Mouse (Mus musculus): ENCODE measurements at regions not wholly inside any gene's neighbourhood (a gene's known extent, or its start where the extent isn't known, plus 50 kb on each side); places are given as distances from the start of the nearest gene placed in this dataset.
A peak's percentile ranks its signal among the peaks of the same experiment; 100 is the strongest.

- DNase-seq (ENCODE audit: low spot score in 2 of 2) = no peak
- intact Hi-C loops (cut with DNase I) = no loop called here
Observed at GRCm38 (mm10) chr2:117010942-117011341, 110.2 kb upstream of the Spred1 start.

DNA sequence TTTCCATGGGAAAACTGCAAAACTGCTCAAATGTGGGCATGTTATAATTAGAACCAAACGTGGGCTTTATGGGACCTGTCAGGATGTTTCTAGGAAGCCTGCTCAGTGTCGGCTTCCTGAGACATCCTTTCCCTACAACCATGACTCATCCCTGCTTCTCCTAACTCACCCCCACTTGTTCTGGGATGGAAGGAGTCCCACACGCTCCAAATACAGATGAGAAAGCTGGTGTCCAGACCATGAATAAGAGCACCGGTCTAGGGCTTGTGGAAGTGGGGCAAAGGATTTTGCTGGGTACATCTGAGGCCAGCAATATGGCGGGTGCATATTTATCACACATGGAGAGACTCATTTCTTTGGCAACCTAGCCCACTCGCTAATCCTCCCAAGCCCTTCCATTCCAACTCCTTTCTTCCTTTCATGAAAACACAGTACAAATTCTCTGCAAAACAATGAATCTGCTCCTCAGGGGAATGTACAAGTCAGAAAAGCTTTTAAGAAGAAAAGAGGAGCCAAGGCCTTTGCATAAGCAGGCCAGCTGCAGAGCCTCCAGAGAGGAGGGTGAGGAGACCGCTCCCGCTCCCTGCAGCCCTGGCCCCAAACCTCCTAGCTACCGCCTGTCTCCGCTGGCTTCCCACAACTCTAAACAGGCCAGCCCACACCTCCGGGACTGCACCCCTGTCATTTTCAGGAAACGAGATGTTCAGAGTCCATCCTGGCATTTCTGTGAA is 103.1 kb upstream of the Spred1 start:
- intact Hi-C loops (cut with DNase I) = loop anchor here (2.0 to 5.0 kb wide), 2 partner anchors 103 to 106 kb away; partner anchors contain the start of gene Spred1

GRCm38 (mm10) chr2:117018917-117019538 is 102.1 kb upstream of the Spred1 start:
- DNase-seq (ENCODE audit: low spot score in 2 of 2) = peak; percentile 40 to 44
- intact Hi-C loops (cut with DNase I) = loop anchor here (2.0 to 5.0 kb wide), 2 partner anchors 102 to 107 kb away; partner anchors contain the start of gene Spred1

More for the DNA sequence above, 103.1 kb upstream of the Spred1 start:
- peak; percentile 55 to 77 for DNase-seq (ENCODE audit: low spot score in 2 of 2)

GRCm38 (mm10) chr2:117019552-117019951 is 101.6 kb upstream of the Spred1 start:
- intact Hi-C loops (cut with DNase I) = loop anchor here (2.0 to 5.0 kb wide), 2 partner anchors 101 to 107 kb away; partner anchors contain the start of gene Spred1
- DNase-seq (ENCODE audit: low spot score in 2 of 2) = no peak

DNA sequence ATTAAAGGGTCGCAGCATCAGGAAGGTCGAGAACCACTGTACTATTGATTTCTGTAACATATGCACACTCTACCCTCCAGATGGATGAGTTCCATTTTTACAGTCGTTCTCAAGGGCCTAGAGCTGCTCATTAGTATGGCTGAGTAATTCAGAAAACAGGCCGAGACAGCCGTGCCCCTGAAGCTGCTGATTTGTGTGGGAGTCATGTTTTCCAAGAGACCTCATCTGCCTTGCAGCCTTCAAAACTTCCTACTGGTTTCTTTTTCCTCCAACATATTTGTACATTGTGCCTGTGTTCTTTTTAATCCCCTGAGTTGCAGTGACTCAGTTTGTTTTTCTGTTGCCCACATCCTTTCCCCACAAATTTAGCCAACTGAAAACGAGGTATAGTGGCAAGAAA is 99.4 kb upstream of the Spred1 start:
- DNase-seq (ENCODE audit: low spot score in 2 of 2) = no peak
- intact Hi-C loops (cut with DNase I) = no loop called here

GRCm38 (mm10) chr2:117023436-117023835 is 97.7 kb upstream of the Spred1 start:
- no peak for DNase-seq (ENCODE audit: low spot score in 2 of 2)
- intact Hi-C loops (cut with DNase I) = no loop called here

DNA sequence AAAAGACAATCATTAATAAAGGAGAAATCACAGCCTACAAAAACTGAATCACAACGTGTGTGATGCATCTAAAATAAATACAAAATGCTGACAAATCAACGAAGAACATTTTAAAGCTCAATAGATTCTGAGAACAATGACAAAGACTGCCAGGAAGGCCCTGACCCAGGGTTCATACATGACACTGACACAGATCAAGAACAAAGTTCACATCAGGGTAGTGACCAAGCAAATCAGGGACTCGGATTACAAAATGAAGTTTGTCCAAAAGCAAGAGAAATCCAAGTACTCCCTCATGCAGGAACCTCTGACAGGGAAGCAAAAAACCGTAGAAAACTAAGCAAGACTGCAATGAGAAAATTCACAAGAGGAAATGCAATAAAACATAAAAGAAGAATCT is 94.1 kb upstream of the Spred1 start:
- DNase-seq (ENCODE audit: low spot score in 2 of 2) = no peak
- intact Hi-C loops (cut with DNase I) = no loop called here

DNA sequence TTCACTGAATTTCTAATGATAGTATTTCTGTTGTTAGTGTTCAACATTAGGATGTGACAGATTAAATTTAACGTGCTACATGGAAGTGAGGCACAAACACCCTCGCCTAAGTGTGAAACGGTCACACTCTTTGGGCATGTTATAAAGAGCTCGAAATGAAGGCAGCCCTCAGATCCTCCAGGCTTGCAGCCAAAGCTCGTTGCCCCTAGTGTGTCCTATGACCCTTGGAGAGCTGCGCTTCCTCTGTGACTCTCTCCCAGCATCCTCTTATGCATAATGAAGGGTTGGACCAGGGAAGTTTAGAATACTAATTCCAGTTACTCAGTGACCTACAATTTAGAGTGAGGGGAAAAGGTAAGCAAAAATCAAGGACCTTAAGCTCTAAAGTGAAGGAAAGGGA is 92.4 kb upstream of the Spred1 start:
- intact Hi-C loops (cut with DNase I) = no loop called here
- DNase-seq (ENCODE audit: low spot score in 2 of 2) = no peak

DNA sequence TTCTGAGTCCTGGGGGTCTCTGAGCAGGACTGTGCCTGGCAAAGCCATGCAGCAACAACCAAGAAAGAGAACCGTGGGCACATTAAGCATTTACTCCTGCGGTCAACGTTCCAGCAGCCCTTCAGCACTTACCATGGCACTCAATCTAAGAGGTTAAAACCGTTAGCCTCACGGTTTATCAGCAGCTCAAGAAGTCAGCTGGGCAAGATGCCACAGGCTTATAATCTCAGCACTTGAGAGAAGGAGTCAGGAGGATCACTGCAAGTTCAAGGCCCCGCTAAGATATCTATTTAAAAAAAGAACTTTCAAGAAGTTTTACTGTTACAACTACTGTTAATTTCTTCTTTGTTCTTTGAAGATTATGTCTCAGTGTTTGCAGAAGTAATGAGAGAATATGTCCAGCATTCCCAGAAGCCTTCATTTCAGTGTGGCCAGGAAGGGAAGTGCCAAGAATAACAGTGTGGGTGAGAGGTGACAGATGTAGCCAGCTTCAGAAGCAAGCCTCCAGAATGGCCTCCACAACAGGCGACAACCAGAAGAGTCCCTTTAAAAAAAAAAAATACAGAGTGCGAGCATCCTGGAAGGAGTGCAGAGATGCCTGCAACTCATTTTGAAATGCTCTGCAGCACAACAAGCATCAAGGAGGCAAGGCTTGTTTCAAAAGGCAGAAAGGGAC is 84.8 kb upstream of the Spred1 start:
- no peak for DNase-seq (ENCODE audit: low spot score in 2 of 2)
- intact Hi-C loops (cut with DNase I) = no loop called here

DNA sequence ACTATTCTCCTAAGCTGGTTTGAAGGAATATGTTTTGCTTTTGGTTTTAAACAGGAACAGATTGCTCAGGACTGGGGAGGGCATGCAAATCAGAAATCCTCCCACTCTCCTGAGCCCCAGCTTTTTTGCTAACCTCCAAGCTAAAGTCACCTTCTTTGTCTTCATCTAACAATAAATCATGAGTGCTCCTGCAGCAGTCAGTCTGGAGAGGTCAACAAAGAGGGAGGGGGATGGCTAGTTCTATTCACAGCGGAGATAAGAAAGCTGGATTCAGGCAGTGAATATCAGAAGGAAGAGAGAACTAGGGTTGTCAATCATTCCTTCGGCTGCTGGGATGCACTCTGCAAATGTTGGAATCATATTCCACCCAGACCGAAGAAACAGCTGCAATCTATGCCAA is 81.0 kb upstream of the Spred1 start:
- no peak for DNase-seq (ENCODE audit: low spot score in 2 of 2)
- intact Hi-C loops (cut with DNase I) = no loop called here

GRCm38 (mm10) chr2:117043831-117044230 is 77.3 kb upstream of the Spred1 start:
- DNase-seq (ENCODE audit: low spot score in 2 of 2) = no peak
- intact Hi-C loops (cut with DNase I) = no loop called here

GRCm38 (mm10) chr2:117048290-117048730 is 72.9 kb upstream of the Spred1 start:
- intact Hi-C loops (cut with DNase I) = no loop called here
- DNase-seq (ENCODE audit: low spot score in 2 of 2) = peak in 1 of 2 experiments; percentile 31

- DNase-seq (ENCODE audit: low spot score in 2 of 2) = no peak
- intact Hi-C loops (cut with DNase I) = no loop called here
Observed at GRCm38 (mm10) chr2:117050061-117050460, 71.1 kb upstream of the Spred1 start.

DNA sequence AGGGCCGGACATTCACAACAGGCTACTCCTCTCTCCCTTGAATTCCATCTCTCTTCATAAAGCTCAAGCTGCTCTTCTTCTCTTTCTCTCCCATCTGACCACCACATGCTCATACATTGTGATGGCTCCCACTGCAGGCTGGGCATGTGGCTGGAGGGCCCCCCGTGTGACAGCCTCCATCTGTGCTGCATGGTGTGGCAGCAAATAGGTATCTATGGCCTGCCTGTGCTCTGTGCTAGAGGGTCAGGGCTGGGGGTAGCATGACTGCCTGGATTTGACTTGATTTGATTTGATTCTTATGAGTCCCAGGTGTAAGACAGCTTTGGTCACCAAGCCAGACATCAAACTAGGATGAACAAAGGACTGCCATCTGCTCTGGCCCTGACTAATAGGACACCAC is 57.0 kb upstream of the Spred1 start:
- intact Hi-C loops (cut with DNase I) = no loop called here
- no peak for DNase-seq (ENCODE audit: low spot score in 2 of 2)

DNA sequence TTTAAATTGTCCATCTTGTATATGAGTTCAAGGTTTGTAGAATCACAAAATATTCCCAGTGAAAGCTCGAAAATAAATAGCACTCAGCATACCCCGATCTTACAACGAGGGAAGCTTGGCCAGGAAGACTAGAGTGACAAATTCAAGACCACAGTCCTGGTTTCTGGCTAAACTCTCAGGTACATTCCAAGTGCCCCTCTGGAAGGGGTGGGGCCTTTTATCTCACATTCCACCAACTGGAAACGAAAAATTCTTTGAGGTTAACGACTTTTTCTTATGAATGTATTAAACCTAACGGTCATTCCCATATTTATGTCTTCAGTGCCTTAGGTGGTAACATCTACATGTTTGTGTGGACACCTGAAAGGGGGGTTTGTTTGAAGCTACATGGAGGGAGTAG is 50.8 kb upstream of the Spred1 start:
- intact Hi-C loops (cut with DNase I) = no loop called here
- DNase-seq (ENCODE audit: low spot score in 2 of 2) = no peak

DNA sequence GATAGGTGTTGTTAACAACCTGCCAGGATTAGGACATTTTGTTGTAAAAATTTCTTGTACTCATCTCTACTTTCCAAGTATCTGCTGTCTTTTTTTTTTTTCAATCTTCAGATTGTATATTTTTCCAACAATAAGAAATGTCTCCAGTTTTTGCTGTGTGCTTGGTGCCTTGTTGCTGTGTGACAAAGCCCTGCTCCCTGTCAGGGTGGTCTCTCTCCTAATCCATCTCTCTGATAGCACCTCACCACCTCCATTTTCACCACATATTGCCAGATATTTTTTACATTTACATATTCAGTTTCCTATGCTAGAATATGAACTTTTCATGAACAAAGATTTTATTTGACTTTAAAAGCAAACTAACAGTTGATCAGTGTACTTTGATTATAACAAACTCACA is 50.1 kb upstream of the Spred1 start:
- intact Hi-C loops (cut with DNase I) = no loop called here
- no peak for DNase-seq (ENCODE audit: low spot score in 2 of 2)
